20 mouse cellular contexts compared by ENCODE assay signal in the genomic region with DNA sequence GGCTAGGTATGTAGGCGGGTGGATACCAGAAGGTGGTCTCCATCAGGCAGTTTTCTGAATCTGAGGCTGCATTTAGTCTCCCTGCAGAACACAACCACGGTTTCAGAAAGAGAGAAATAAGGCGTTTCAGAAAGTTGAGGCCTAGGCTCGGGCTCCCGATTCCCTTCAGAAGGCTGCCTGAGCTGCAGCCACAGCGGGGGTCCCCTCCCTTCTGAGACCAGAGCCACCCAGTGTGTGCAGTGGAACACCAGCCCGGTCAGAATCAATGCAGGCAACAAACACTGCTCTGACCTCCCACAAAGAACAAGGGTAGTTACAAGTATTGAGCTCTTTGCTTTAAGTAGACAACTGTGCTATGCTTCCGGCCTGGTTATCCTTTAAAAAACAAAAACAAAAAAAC. TPM values are rescaled to one million over a fixed set of nuclear protein-coding genes. Genes with fewer than 3 reads are reported as not detected.
DNase-seq lines count a peak whose midpoint lies in the region; ATAC-seq and TF ChIP-seq lines count a peak whose summit lies in the region.
"Had no signal": no experiment of that assay in that cellular context is flagged by ENCODE, and none has a peak within 500 bp of the region (broad histone marks: within the 10 kb centered on the region; RNA-seq: fewer than 3 reads in every experiment).

No protein-coding gene starts in this region.

- no peak for ATAC-seq in liver, embryonic 11.5 days (replicated peaks; ENCODE audit: low FRiP score)
- ATAC-seq in liver, postnatal 0 days: no peak
- ATAC-seq in intestine, postnatal 0 days: no peak
- ATAC-seq: CD4-positive, CD25-positive, alpha-beta regulatory T cell, adult 4 months had no signal

- 18% methylated on average over 8 of the region's 8 CpGs for WGBS in liver, embryonic 11.5 days
- 23% methylated on average over 8 of the region's 8 CpGs for WGBS in liver, postnatal 0 days (ENCODE audit: insufficient replicate concordance)
- 3% methylated on average over 8 of the region's 8 CpGs for WGBS in embryonic facial prominence, embryonic 10.5 days
- 12% methylated on average over 8 of the region's 8 CpGs for WGBS in intestine, postnatal 0 days

- DNase-seq in liver, embryonic 11.5 days (ENCODE audit: low spot score): peak; percentile 34
- DNase-seq in liver, postnatal 0 days: no peak
- DNase-seq in ZHBTc4 (ENCODE audit: low read depth, low spot score): peak; percentile 55
- DNase-seq in embryonic facial prominence, embryonic 10.5 days (ENCODE audit: low spot score): peak; percentile 46
- no peak for DNase-seq in natural killer cell, adult 2 months (ENCODE audit: low spot score in 2 of 2)
- no peak for DNase-seq in lung, postnatal 4 days
- DNase-seq: adrenal gland, postnatal 14 days; cerebellum, adult 8-10 months; kidney, postnatal 25 days; layer of hippocampus, adult 9-11 months; lung, postnatal 14 days; right cerebral cortex, postnatal 25 days; thymus, postnatal 36 days had no signal

- no peak overlapping the region for H3K27ac ChIP-seq in liver, embryonic 11.5 days (ENCODE audit: low read depth, low read length)
- no peak overlapping the region for H3K27ac ChIP-seq in liver, postnatal 0 days (ENCODE audit: low read depth)
- H3K27ac ChIP-seq in embryonic facial prominence, embryonic 10.5 days (replicated peaks): no peak overlapping the region
- peak overlapping the region; percentile 54 for H3K27ac ChIP-seq in intestine, postnatal 0 days (ENCODE audit: low read depth, low read length)
- H3K27ac ChIP-seq: liver, embryonic 14.5 days; midbrain, embryonic 13.5 days; neural tube, embryonic 12.5 days had no signal

- H3K4me3 ChIP-seq in liver, embryonic 11.5 days (ENCODE audit: low read depth, low read length): no peak overlapping the region
- no peak overlapping the region for H3K4me3 ChIP-seq in liver, postnatal 0 days (ENCODE audit: low read depth, low read length)
- H3K4me3 ChIP-seq in embryonic facial prominence, embryonic 10.5 days: 0 out of 2 replicates have a peak overlapping the region, but pooled peaks have one; percentile 39
- peak overlapping the region; percentile 54 for H3K4me3 ChIP-seq in intestine, postnatal 0 days (ENCODE audit: low read depth, low read length)
- H3K4me3 ChIP-seq: midbrain, embryonic 13.5 days; neural tube, embryonic 12.5 days had no signal

- no peak for TF ChIP-seq EP300 in liver, postnatal 0 days (IDR thresholded peaks at IDR 0.05; ENCODE audit: low read depth)

- no peaks in the 10 kb centered on the region for H3K9me3 ChIP-seq in liver, embryonic 11.5 days (ENCODE audit: control insufficient read depth, low read length)
- H3K9me3 ChIP-seq in liver, postnatal 0 days (ENCODE audit: low read length): no peaks in the 10 kb centered on the region
- H3K9me3 ChIP-seq in embryonic facial prominence, embryonic 10.5 days: no peaks in the 10 kb centered on the region
- no peaks in the 10 kb centered on the region for H3K9me3 ChIP-seq in intestine, postnatal 0 days (ENCODE audit: control insufficient read depth)
- H3K9me3 ChIP-seq: midbrain, embryonic 13.5 days; neural tube, embryonic 12.5 days had no signal

- H3K36me3 ChIP-seq in liver, embryonic 11.5 days (ENCODE audit: control insufficient read depth, insufficient read depth, low read length): no peaks in the 10 kb centered on the region
- no peaks in the 10 kb centered on the region for H3K36me3 ChIP-seq in liver, postnatal 0 days (replicated peaks; ENCODE audit: insufficient read depth, low read length)
- H3K36me3 ChIP-seq in embryonic facial prominence, embryonic 10.5 days (replicated peaks): no peaks in the 10 kb centered on the region
- peaks cover 7% of the 10 kb centered on the region; the same call in 1 of the 2 replicates for H3K36me3 ChIP-seq in intestine, postnatal 0 days (ENCODE audit: control insufficient read depth, insufficient read depth)
- H3K36me3 ChIP-seq: midbrain, embryonic 13.5 days; neural tube, embryonic 12.5 days had no signal

- TF ChIP-seq CTCF in liver, postnatal 0 days (IDR thresholded peaks at IDR 0.05; ENCODE audit: low read depth): no peak
- no peak for TF ChIP-seq CTCF in intestine, postnatal 0 days (IDR thresholded peaks at IDR 0.05; ENCODE audit: low read depth)

- peaks cover 97% of the 10 kb centered on the region for H3K27me3 ChIP-seq in liver, embryonic 11.5 days (replicated peaks; ENCODE audit: control insufficient read depth, insufficient read depth, low read length)
- peaks cover 98% of the 10 kb centered on the region for H3K27me3 ChIP-seq in liver, postnatal 0 days (ENCODE audit: insufficient read depth, low read length)
- H3K27me3 ChIP-seq in embryonic facial prominence, embryonic 10.5 days (replicated peaks; ENCODE audit: low read depth, poor library complexity, severe bottlenecking): peaks cover 100% of the 10 kb centered on the region
- H3K27me3 ChIP-seq in intestine, postnatal 0 days (replicated peaks; ENCODE audit: control insufficient read depth, insufficient read depth, low read length): peaks cover 87% of the 10 kb centered on the region

- no peak overlapping the region for H3K4me2 ChIP-seq in liver, embryonic 11.5 days
- H3K4me2 ChIP-seq in liver, postnatal 0 days (ENCODE audit: low read depth, low read length): no peak overlapping the region
- H3K4me2 ChIP-seq in intestine, postnatal 0 days (replicated peaks; ENCODE audit: low read depth): peak overlapping the region; percentile 75

- H3K9ac ChIP-seq in liver, embryonic 11.5 days (ENCODE audit: low read depth, low read length): no peak overlapping the region
- H3K9ac ChIP-seq in liver, postnatal 0 days (replicated peaks): no peak overlapping the region
- H3K9ac ChIP-seq in intestine, postnatal 0 days (ENCODE audit: low read depth, low read length): peak overlapping the region; percentile 54
- H3K9ac ChIP-seq: liver, embryonic 14.5 days; midbrain, embryonic 13.5 days; neural tube, embryonic 12.5 days had no signal

- H3K4me1 ChIP-seq in liver, embryonic 11.5 days (replicated peaks; ENCODE audit: control insufficient read depth, insufficient read depth, low read length): no peaks in the 10 kb centered on the region; the same call in 1 of the 2 replicates
- H3K4me1 ChIP-seq in liver, postnatal 0 days (ENCODE audit: insufficient read depth): no peaks in the 10 kb centered on the region; the same call in 1 of the 2 replicates
- H3K4me1 ChIP-seq in embryonic facial prominence, embryonic 10.5 days: peaks cover 46% of the 10 kb centered on the region
- 0 out of 2 replicates have a peak, but pooled peaks cover 3% of the 10 kb centered on the region for H3K4me1 ChIP-seq in intestine, postnatal 0 days (replicated peaks; ENCODE audit: control insufficient read depth, insufficient read depth, low read length)

RNA-seq across cellular contexts. Expression of gene Nkx2-3, which starts 1.0 kb away (rescaled TPM):
- 1.2 and 2.3 TPM in 2 replicates for polyA plus RNA-seq in liver, embryonic 11.5 days (2014; fragmentation: Nextera tagmentation; extraction: Ambion mirVana)
- polyA plus RNA-seq in liver, postnatal 0 days (2015; fragmentation: Nextera tagmentation; extraction: Ambion mirVana): 0.05 and 0.13 TPM in 2 replicates
- polyA plus RNA-seq in embryonic facial prominence, embryonic 10.5 days (2016; fragmentation: Nextera tagmentation; extraction: Ambion mirVana): 3.7 and 4.1 TPM in 2 replicates
- 54.3 and 56.9 TPM in 2 replicates for polyA plus RNA-seq in intestine, postnatal 0 days (2015; fragmentation: Nextera tagmentation; extraction: Ambion mirVana)
- polyA plus RNA-seq: CD4-positive, CD25-positive, alpha-beta regulatory T cell, adult 4 months; cortical plate, adult 2 months; heart, embryonic 16.5 days; neural tube, embryonic 12.5 days had no signal

Comparison
In these comparisons a context has a peak if more than half of its experiments do, and no peak if none do; other contexts are left out.
1. DNase-seq: peak in liver, embryonic 11.5 days (single experiment), ZHBTc4 (single experiment) and embryonic facial prominence, embryonic 10.5 days (single experiment); none in liver, postnatal 0 days (single experiment), natural killer cell, adult 2 months (0 of 2) and lung, postnatal 4 days (0 of 2).
2. H3K4me3 ChIP-seq: peak in embryonic facial prominence, embryonic 10.5 days (single experiment) and intestine, postnatal 0 days (single experiment); none in liver, embryonic 11.5 days (single experiment) and liver, postnatal 0 days (single experiment).
3. RNA of gene Nkx2-3, which starts 1.0 kb away (polyA plus RNA-seq): 54.3 to 56.9 TPM in intestine, postnatal 0 days; 3.7 to 4.1 TPM in embryonic facial prominence, embryonic 10.5 days, 1.2 to 2.3 TPM in liver, embryonic 11.5 days and 0.05 to 0.13 TPM in liver, postnatal 0 days; every median in the first group is over 10 times any median in the second.